Mouse (Mus musculus): ENCODE measurements around the gene Hk1.
A peak's percentile ranks its signal among the peaks of the same experiment; 100 is the strongest.

The Hk1 gene

DNA sequence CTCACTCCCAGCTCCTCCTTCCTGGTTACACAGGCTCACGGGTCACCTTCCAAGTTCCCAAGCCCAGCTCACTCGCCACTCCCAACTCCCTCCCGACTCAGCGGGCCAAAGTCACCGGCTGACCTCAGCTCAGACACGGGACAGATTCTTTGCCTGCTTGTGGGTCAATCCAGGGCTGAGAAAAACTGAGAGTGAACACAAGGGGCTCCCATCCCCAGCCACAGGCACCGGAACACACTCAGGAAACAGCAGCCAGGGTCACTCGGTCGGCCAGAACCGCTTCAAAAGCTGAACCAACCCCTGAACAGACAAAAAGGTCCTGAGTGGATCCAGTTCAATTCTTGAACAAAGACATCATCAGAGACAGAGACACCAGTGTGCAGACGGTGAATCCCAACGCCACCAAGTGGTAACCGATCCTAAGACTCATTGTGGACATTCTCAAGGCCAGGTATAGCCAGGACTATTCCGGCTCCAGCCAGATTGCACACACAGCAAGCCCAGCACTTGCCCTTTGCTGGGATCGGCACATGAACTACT is 65.8 kb downstream of the Hk1 start:
- DNase-seq, result peak; percentile 37

DNA sequence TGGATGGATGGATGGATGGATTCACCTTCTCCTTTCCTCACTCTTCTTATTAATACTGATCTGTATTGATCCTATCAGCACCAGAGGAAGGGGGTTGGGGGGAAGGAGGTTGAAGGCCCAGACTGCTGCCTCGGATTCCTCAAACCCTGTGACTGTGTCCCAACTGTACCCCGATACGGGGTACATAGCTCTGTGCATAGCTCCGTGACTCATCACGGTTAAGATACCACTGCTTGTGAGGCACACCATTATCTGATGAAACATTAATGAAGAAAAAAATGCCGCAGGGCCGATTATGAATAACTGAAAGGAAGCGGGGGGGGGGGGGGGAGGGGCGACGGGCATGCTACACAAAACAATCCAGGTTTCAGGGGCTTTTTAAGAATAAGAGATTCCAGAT is 66.6 kb downstream of the Hk1 start:
- DNase-seq, result no peak

- DNase-seq, result peak; percentile 90
Observed at GRCm38 (mm10) chr10:62311464-62311863, 68.2 kb downstream of the Hk1 start.

- no peak for DNase-seq
Observed at GRCm38 (mm10) chr10:62310259-62311039, 69.3 kb downstream of the Hk1 start.

GRCm38 (mm10) chr10:62309593-62309992 is 70.1 kb downstream of the Hk1 start:
- no peak for DNase-seq

DNA sequence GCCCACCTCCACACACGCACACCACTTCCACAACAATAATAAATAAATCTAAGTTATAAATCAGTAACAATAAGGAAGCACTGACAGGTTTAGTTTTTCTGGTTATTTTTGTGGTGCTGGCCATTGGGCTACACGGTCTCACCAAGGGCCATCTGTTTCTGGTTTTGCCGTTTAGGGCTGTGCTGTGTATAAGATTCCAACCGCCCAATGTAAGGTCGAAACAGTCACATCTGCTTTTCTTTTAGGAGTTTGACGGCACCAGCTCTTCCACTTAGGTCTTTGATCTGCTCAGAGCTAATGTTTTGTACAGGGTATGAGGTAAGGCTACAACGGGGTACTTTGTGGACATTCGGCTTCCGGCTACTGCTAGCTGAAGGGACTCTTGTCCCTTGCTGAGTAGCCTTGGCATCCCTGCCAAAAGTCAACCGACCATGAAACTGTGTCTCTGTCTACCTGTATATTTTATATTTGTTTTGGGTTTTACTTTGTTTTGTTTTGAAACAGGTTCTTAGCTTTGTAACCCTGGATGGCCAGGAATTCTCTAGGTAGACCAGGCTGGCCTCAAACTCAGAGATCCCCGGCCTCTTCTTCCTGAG is 70.7 kb downstream of the Hk1 start:
- DNase-seq, result no peak

DNA sequence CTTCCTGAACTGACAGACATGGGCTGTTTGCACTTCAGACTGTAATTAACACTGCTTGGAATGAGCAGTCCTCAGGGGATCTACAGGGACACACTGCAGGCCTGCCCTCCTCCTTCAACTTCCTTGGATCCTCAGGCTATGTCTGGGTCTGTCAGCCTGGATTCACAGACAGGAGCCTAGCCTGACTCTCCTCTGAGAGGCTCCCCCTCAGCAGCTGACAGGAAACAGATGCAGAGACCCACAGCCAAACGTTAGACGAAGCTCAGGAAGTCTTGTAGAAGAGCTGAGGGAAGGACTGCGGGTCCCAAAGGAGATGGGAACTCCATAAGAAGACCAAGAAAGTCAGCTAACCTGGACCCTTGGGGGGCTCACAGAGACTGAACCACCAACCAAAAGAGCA is 73.2 kb downstream of the Hk1 start:
- no peak for DNase-seq

DNA sequence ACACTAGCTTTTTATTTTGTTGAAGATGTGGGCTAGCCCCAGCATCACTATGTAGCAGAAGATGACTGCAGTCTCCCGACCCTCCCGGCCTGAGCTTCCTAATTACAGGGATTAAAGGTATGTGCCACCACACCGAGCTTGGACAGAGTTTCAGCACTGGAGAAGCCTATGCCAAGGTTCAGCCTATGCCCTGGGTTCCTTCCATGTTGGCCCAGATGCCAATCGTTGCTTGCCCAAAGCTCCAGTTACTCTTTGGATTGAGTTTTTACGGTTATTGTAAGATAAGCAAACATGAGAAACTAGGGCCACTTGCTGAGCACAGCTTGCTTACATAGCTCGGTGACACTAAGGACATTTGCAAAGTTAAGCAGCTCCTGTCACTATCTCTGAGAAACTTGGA is 74.6 kb downstream of the Hk1 start:
- no peak for DNase-seq

DNA sequence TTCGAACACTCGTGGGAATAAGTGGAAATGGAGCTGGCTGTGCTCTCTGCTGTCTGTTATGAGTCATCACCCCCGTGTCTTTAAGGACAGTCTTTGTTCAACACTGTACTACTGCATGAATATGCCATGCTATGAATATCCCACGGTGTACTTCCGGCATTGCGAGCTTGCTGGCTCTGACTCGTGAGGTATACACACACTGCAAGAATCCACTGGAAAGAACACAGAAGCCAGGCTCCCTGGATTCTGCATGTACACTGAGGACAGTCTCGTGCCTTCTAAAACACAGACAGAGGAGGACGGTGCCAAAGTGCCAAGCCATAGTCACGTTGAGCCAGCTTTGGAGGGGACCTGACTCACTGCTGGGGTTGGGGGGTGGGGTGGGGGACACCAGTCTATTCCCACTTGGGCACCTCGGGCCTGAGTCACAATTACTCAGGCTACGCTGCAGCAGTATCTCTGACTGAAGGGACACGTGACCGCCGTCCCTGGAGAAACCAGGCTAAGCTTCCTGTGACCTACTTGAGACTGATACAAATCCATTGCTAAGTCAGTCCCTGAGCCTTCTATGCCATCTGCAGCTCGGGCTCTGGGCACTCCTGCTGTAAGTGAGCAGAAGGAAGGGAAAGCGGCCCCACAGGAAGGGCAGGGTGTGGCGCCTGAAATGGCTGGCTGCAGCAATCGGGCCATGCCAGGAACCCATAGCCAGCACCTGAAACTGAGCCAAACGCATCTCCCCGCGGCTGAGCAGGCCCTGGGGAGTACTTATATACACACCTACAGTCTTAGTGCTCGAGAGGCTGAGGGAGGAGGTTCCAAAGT is 79.5 kb downstream of the Hk1 start:
- DNase-seq, result peak; percentile 35

- peak; percentile 29 for DNase-seq
Observed at GRCm38 (mm10) chr10:62296086-62296872, 83.4 kb downstream of the Hk1 start.

GRCm38 (mm10) chr10:62294112-62294511 is 85.6 kb downstream of the Hk1 start:
- DNase-seq, result no peak

GRCm38 (mm10) chr10:62287460-62288124 is 92.1 kb downstream of the Hk1 start:
- peak; percentile 42 for DNase-seq

DNA sequence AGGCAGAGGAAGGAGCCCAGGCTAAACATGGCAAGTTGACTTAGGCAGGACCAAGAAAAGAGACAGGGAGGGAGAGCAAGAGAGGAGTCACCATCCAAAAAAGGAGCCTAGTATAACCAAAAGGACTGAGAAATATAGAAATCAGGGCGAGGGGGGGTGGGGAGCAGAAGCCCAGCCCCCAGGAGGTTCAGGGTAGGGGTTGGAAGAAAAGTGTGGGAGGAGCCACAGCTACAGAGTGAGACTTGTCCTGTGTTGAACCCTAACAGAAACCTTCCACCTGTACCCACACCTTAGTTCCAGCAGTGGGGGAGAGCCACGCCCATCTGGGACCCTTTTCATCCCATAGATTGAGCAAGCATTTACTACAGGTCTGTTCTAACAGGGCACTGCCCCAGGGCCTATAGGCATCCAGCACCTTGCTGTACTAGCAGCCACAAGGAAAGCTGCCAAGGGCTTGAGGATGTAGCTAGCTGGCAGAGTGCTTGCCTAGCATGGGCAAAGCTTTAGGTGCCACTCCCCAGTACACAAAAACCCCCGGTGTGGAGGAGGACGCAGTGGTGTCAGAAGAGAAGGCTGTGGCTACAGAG is 96.4 kb downstream of the Hk1 start:
- DNase-seq, result no peak

DNA sequence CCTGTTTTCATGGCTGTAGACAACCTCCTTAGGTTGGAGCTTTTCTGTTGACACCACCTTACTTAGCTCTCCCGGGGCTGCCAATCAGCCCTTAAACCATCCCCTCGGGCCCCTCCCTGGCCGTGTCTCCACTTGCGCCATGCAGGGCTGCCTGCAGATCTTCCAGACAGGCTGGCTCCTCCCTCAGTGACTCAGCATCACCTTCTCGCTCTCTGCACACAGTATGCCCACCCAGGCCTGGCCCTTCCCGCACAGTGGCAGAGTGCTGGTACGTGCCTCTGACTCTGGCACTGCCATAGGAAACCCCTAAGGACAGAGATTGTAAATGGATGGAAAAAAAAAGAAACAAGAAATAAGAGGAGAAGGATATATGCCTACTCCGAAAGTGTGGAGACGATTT is 96.9 kb downstream of the Hk1 start:
- no peak for DNase-seq

GRCm38 (mm10) chr10:62279671-62280070 is 100.0 kb downstream of the Hk1 start:
- no peak for DNase-seq

DNA sequence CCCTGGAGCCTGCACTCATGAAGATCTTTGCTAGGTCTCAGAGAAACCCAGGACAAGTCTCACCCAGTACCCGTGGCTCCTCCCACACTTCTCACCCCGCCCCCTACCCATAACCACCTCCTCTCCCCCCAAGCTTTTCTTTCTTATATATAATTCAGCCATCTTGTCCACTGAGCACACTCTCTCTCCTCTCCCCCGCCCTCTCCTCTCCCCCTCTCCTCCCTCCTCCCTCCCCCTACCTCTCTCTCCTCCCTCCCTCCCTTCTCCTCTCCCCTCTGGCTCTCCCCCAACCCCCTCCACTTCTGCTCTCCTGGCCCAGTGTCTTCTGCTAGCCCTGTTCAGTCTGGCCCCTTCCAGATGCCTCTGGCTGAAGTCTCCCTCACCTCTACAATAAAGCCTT is 100.6 kb downstream of the Hk1 start:
- DNase-seq, result no peak

DNA sequence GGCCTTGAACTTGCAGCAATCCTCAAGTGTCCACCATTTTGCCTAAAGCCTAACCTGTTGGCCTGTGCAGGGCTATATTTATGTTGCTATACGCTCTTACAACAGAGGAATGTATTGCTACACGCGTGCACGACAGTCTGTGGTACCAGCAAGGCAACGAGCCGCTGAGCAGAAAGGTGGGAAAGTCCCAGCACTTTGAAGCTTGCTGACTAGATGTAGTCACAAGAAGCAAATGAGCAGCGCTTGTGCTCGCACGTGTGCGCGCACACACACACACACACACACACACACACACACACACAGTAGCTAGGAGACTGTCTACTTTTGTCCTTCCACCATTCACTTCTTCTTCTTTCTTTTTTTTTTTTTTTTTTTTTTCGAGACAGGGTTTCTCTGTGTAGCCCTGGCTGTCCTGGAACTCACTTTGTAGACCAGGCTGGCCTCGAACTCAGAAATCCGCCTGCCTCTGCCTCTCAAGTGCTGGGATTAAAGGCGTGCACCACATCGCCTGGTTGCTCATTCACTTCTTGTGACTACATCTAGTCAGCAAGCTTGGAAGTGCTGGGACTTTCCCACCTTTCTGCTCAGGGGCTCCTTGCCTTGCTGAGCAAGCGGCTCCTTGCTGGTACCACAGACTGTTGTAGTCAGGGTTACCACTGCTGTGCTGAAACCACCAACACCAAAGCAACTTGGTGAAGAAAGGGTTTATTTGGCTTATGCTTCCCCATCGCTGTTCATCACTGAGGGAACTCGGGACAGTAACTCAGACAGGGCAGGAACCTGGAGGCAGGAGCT is 102.0 kb downstream of the Hk1 start:
- DNase-seq, result no peak

DNA sequence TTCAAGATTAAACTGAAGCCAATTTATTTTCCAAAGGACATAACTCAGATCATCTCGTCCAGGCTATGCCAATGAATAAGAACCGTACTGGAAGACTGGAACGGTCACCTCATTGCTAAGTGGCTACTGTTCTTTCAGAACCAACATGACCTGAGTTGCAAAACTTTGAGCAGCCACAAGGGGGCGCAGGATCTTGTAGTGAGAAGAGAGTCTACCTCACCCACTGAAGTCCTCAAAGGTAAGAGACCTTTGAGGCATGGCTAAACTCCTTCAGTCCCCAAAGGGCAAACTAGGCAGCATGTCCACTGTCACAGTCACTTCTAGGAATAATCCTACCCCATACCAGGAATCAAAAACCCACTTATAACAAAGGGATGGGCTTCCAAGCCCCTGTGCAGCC is 104.5 kb downstream of the Hk1 start:
- DNase-seq, result peak; percentile 95

DNA sequence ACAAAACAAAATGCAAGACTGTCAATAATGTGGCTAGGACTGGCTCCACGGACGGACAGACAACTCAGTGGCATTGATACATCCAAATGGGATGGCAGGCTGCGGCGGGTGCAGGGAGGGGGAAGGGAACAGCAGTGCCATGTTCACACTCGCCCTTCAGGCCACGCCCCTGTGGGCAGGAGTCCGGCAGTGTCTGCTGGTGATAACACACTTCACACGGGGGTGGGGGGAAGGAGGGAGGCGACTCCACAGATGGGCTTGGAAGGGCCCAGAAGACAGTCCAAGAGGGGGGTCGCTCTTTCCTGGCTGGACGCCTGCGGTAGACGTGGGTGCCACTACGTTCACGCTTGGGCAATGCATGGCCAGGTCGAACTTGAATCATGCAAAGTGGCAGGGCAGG is 110.4 kb downstream of the Hk1 start:
- DNase-seq, result no peak

DNA sequence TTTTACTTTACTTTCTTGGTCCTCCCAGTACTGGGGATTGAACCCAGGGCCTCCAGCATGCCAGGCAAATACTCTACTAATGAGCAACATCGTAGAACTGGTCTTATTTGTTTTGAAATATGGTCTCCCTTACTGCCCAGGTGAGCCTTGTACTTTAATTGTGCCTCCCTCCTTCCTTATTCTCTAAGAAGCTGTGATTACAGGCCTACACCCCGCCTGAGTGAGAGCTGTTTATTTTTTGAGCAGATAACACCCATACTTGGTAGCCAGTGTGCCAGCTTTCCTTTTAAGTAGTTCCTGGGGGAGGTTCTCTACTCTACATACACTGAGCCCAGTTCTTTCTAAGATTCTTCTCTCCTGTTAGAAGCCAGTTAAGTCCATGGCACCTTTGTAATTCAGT is 115.4 kb downstream of the Hk1 start:
- DNase-seq, result peak; percentile 28

All from lung, postnatal 36 days (tissue).